Mouse (Mus musculus) gastrocnemius, postnatal 4 days (tissue): ENCODE results near the gene Gsdmc4. TPM values are rescaled to one million over a fixed set of nuclear protein-coding genes. Genes with fewer than 3 reads are reported as not detected.

ENCODE experiments used
- total RNA-seq, 2 experiments: library from RNA; stranded (reverse); gene quantifications; 2 replicates each; pipeline ENCODE4 v1.2.3; 2021

Gene Gsdmc4
- total RNA-seq, 2 experiments from 2014 or later, result not detected

Other genes with a start within 250 kb of the Gsdmc4 start
- gene Gsdmc2, start 67.1 kb downstream of the Gsdmc4 start, total RNA-seq, result not detected
- not detected for gene Gsdmc3, start 33.7 kb downstream of the Gsdmc4 start, total RNA-seq
- gene Fam49b, start 148.2 kb upstream of the Gsdmc4 start, total RNA-seq, result 10 to 100 TPM; 75.6 to 83.8 TPM